Comparison of ENCODE assay signal across 9 mouse cellular contexts in the genomic region with DNA sequence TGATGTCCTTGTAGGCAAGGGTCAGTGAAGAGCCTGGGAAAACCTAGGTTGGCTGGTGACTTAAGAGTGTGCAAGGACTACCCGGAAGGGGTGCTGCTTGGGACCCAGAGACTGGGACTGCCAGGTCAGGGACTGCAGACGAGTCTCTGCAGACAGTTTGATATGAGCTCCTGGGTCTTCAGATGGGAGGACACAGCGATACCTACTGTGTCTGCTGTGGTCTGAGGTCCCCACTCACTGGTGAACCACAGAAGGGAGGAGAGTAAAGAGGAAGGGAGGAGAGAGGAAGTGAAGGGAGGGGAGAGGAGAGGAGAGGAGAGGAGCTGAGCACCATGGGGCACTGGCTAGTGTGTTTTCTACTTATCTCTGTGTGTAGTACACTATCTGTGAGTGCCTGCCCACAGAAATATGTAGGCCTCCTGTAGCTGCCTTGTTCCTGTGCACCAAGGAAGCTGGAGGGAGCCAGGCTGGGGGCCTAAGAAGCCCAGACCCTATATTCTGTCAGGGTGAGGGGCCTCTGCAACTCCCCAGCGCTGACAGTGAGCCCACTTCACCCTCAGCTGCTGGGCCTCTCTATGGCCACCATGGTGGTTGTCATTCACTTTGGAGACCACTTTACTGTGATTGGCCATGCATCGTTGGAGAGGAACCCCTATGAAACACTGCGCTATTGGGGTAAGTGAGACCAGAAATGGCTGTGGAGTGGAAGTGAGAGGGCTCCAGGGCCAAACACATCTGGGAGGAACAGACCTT. TPM values are rescaled to one million over a fixed set of nuclear protein-coding genes. Genes with fewer than 3 reads are reported as not detected.
DNase-seq lines count a peak whose midpoint lies in the region; ATAC-seq lines count a peak whose summit lies in the region.
"Had no signal": no experiment of that assay in that cellular context is flagged by ENCODE, and none has a peak within 500 bp of the region (broad histone marks: within the 10 kb centered on the region; RNA-seq: fewer than 3 reads in every experiment).

No protein-coding gene starts in this region.

- peak overlapping the region; percentile 14; the same call in 1 of the 2 replicates for H3K4me2 ChIP-seq in heart, embryonic 15.5 days
- peak overlapping the region; percentile 19; the same call in 1 of the 2 replicates for H3K4me2 ChIP-seq in limb, embryonic 13.5 days (replicated peaks)

- DNase-seq in heart, postnatal 14 days = no peak
- peak; percentile 98 for DNase-seq in MEL-GATA-1-ER (ENCODE audit: extremely low read depth, low read depth)
- peak; percentile 38 for DNase-seq in spleen, postnatal 14 days (ENCODE audit: low spot score in 2 of 2)
- DNase-seq in cerebellum, adult 11-12 months = no peak
- DNase-seq in cerebellum, adult 18-20 months = no peak
- no peak for DNase-seq in adrenal gland, postnatal 10 days
- DNase-seq: kidney, adult 11 months had no signal

- ATAC-seq in heart, embryonic 15.5 days (replicated peaks; ENCODE audit: insufficient number of reproducible peaks, insufficient read depth, low FRiP score, low read depth) = no peak
- no peak for ATAC-seq in limb, embryonic 13.5 days (ENCODE audit: low FRiP score, low read depth)

- no peak overlapping the region for H3K9ac ChIP-seq in heart, embryonic 15.5 days
- H3K9ac ChIP-seq in limb, embryonic 13.5 days = peak overlapping the region; percentile 19; the same call in 1 of the 2 replicates

- intact Hi-C loops in heart, postnatal 14 days (cut with DNase I) = loop anchor here (5.0 kb wide), 4 partner anchors 67 to 467 kb away; a partner anchor contains a TSS

- no peaks in the 10 kb centered on the region for H3K36me3 ChIP-seq in heart, embryonic 15.5 days
- H3K36me3 ChIP-seq in limb, embryonic 13.5 days = no peaks in the 10 kb centered on the region

- no peak overlapping the region for H3K27ac ChIP-seq in heart, embryonic 15.5 days
- H3K27ac ChIP-seq in limb, embryonic 13.5 days = peak overlapping the region; percentile 65; the same call in 1 of the 2 replicates

- peaks cover 53% of the 10 kb centered on the region for H3K4me1 ChIP-seq in heart, embryonic 15.5 days (replicated peaks)
- peaks cover 57% of the 10 kb centered on the region for H3K4me1 ChIP-seq in limb, embryonic 13.5 days

- 78% methylated on average over 6 of the region's 6 CpGs for WGBS in heart, embryonic 15.5 days
- 84% methylated on average over 6 of the region's 6 CpGs for WGBS in limb, embryonic 13.5 days

- no peak overlapping the region for H3K4me3 ChIP-seq in heart, embryonic 15.5 days
- no peak overlapping the region for H3K4me3 ChIP-seq in limb, embryonic 13.5 days

- no peaks in the 10 kb centered on the region for H3K9me3 ChIP-seq in heart, embryonic 15.5 days (replicated peaks)
- no peaks in the 10 kb centered on the region for H3K9me3 ChIP-seq in limb, embryonic 13.5 days

- no peaks in the 10 kb centered on the region for H3K27me3 ChIP-seq in heart, embryonic 15.5 days
- H3K27me3 ChIP-seq in limb, embryonic 13.5 days = no peaks in the 10 kb centered on the region

RNA-seq across cellular contexts. Expression of a gene that starts 0.7 kb away (rescaled TPM):
- polyA plus RNA-seq in heart, embryonic 15.5 days (2015; fragmentation: Nextera tagmentation; extraction: Ambion mirVana) = 2.4 and 3.7 TPM in 2 replicates
- 1 to 10 TPM in 1 of 2 experiments, under 1 TPM in 1; 0.91 to 1.1 TPM for total RNA-seq in heart, postnatal 14 days (2021)
- polyA plus RNA-seq in limb, embryonic 13.5 days (2015; fragmentation: Nextera tagmentation; extraction: Ambion mirVana) = 3.4 and 5.2 TPM in 2 replicates
- 1 to 10 TPM; 2.2 to 3.4 TPM for total RNA-seq in adrenal gland, postnatal 10 days (2021)

RNA-seq across cellular contexts. Expression of a gene that starts 36.5 kb away (rescaled TPM):
- polyA plus RNA-seq in heart, embryonic 15.5 days (2015; fragmentation: Nextera tagmentation; extraction: Ambion mirVana) = 0.10 and 0.95 TPM in 2 replicates
- total RNA-seq in heart, postnatal 14 days (2021) = under 1 TPM in 1 of 2 experiments, not detected in 1; 0.12 TPM
- polyA plus RNA-seq in limb, embryonic 13.5 days (2015; fragmentation: Nextera tagmentation; extraction: Ambion mirVana) = 0.75 and 1.4 TPM in 2 replicates
- total RNA-seq in adrenal gland, postnatal 10 days (2021) = under 1 TPM in 1 of 2 experiments, not detected in 1; 0.24 TPM

RNA-seq across cellular contexts. Expression of a gene that starts 47.0 kb away (rescaled TPM):
- 780 and 813 TPM in 2 replicates for polyA plus RNA-seq in heart, embryonic 15.5 days (2015; fragmentation: Nextera tagmentation; extraction: Ambion mirVana)
- total RNA-seq in heart, postnatal 14 days (2021) = 100 to 1,000 TPM; 505 to 506 TPM
- polyA plus RNA-seq in limb, embryonic 13.5 days (2015; fragmentation: Nextera tagmentation; extraction: Ambion mirVana) = 532 and 537 TPM in 2 replicates
- 100 to 1,000 TPM; 499 to 511 TPM for total RNA-seq in adrenal gland, postnatal 10 days (2021)

Comparison
In these comparisons a context has a peak if more than half of its experiments do, and no peak if none do; other contexts are left out.
1. DNase-seq: peak in MEL-GATA-1-ER (single experiment) and spleen, postnatal 14 days (2 of 2); none in heart, postnatal 14 days (0 of 2), cerebellum, adult 11-12 months (single experiment), cerebellum, adult 18-20 months (0 of 2) and adrenal gland, postnatal 10 days (single experiment).